Mouse (Mus musculus): Measurements from ENCODE around the gene Guk1. TPM values are rescaled to one million over a fixed set of nuclear protein-coding genes. Genes with fewer than 3 reads are reported as not detected.

Gene Guk1
- total and polyA plus RNA-seq, 3 experiments: 97.5 to 120 (median 113) TPM

DNA sequence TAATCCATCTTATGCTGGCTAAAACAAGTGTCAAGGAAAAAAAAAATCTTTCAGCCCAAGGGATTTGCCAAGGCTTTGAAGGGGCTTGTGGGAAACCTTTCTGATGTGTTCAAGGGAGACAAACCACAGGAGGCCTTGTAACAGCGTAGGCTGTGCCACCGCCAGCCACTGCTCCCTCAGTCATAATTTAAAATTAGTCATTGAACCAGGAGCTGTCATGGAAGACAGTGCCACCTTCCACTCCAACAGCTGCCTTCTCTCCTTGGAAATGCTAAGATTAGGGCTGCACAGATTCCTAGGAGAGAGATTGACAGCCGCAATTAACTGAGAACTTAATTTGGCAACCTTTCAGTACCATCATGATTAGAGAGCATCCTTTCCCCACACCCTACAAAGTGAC is 42.7 kb downstream of the Guk1 start:
- Histone ChIP-seq H3K27ac (no peak overlapping the region), H3K4me3 (no peak overlapping the region), H3K79me2 (replicated peaks; ENCODE audit: control insufficient read depth, insufficient read depth, low read length) (no peaks in the 10 kb centered on the region), H3K27me3 (ENCODE audit: control insufficient read depth, insufficient read depth, low read length) (no peaks in the 10 kb centered on the region), H3K9ac (ENCODE audit: low read depth, low read length) (no peak overlapping the region), H3K36me3 (ENCODE audit: control insufficient read depth, insufficient read depth, low read length) (no peaks in the 10 kb centered on the region), H3K4me1 (ENCODE audit: control insufficient read depth, insufficient read depth, low read length) (no peaks in the 10 kb centered on the region)
- DNase-seq: no peak
- 77% methylated on average over 3 of the region's 3 CpGs for WGBS
- intact Hi-C loops (cut with DNase I): no loop called here
- TF ChIP-seq CTCF (IDR thresholded peaks at IDR 0.05) (no peak), EP300 (IDR thresholded peaks at IDR 0.05; ENCODE audit: insufficient read depth, low read depth, low read length) (no peak), POLR2A (IDR thresholded peaks at IDR 0.05; ENCODE audit: insufficient read depth, low read depth, low read length) (no peak)

- TF ChIP-seq POLR2A (IDR thresholded peaks at IDR 0.05; ENCODE audit: insufficient read depth, low read depth, low read length) (no peak), EP300 (IDR thresholded peaks at IDR 0.05; ENCODE audit: insufficient read depth, low read depth, low read length) (no peak), CTCF (IDR thresholded peaks at IDR 0.05) (no peak)
- Histone ChIP-seq H3K4me1 (ENCODE audit: control insufficient read depth, insufficient read depth, low read length) (peaks cover 2% of the 10 kb centered on the region; the same call in 1 of the 2 replicates), H3K9ac (ENCODE audit: low read depth, low read length) (no peak overlapping the region), H3K27me3 (ENCODE audit: control insufficient read depth, insufficient read depth, low read length) (no peaks in the 10 kb centered on the region), H3K36me3 (ENCODE audit: control insufficient read depth, insufficient read depth, low read length) (no peaks in the 10 kb centered on the region), H3K4me3 (no peak overlapping the region), H3K27ac (no peak overlapping the region), H3K79me2 (replicated peaks; ENCODE audit: control insufficient read depth, insufficient read depth, low read length) (no peaks in the 10 kb centered on the region; the same call in 1 of the 2 replicates)
- WGBS: 81% methylated on average over 5 of the region's 5 CpGs
- intact Hi-C loops (cut with DNase I): no loop called here
- no peak for DNase-seq
Observed at GRCm38 (mm10) chr11:59142962-59143361, 49.0 kb downstream of the Guk1 start.

DNA sequence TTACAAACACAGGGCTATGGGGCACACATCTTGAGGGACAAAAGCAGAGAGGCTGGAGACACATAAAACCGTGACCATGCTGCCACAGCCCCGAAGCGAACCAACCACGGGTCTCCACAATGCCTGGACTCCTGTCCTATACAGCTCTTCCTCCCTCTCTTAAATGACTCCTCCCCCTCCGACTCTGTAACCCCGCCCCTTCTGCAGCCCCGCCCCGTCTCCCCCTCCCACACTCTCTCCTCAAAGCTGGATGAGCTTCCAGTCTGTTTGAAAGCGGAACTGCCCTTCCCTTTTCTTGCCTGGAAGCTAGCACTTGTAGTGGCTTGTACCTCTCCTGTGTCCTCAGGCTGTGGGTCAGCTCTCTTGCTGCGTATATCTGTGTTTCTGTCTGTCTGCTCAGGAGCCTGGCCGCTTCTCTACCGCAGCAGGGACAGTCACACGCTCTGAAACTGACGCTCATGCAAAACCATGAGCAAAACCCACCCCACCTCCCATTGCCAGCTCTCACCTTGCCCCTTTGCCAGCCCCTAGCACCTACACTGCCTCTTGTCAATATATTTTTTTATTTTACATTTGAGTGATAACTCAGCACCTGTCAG is 50.1 kb downstream of the Guk1 start:
- no peaks in the 10 kb centered on the region for H3K36me3 ChIP-seq (ENCODE audit: control insufficient read depth, insufficient read depth, low read length)
- no peak for DNase-seq
- 11% methylated on average over 14 of the region's 14 CpGs for WGBS
- H3K4me1 ChIP-seq (ENCODE audit: control insufficient read depth, insufficient read depth, low read length): peaks cover 2% of the 10 kb centered on the region; the same call in 1 of the 2 replicates
- H3K27me3 ChIP-seq (ENCODE audit: control insufficient read depth, insufficient read depth, low read length): no peaks in the 10 kb centered on the region
- TF ChIP-seq POLR2A (IDR thresholded peaks at IDR 0.05; ENCODE audit: insufficient read depth, low read depth, low read length): peak; percentile 31; the same call in 1 of the 2 replicates
- no peak for TF ChIP-seq CTCF (IDR thresholded peaks at IDR 0.05)
- no peak for TF ChIP-seq EP300 (IDR thresholded peaks at IDR 0.05; ENCODE audit: insufficient read depth, low read depth, low read length)
- H3K9ac ChIP-seq (ENCODE audit: low read depth, low read length): 0 out of 2 replicates have a peak overlapping the region, but pooled peaks have one; percentile 2
- intact Hi-C loops (cut with DNase I): no loop called here
- H3K4me3 ChIP-seq: no peak overlapping the region
- no peak overlapping the region; the same call in 1 of the 2 replicates for H3K27ac ChIP-seq
- no peaks in the 10 kb centered on the region; the same call in 1 of the 2 replicates for H3K79me2 ChIP-seq (replicated peaks; ENCODE audit: control insufficient read depth, insufficient read depth, low read length)

- H3K79me2 ChIP-seq (replicated peaks; ENCODE audit: control insufficient read depth, insufficient read depth, low read length): no peaks in the 10 kb centered on the region; the same call in 1 of the 2 replicates
- peaks cover 2% of the 10 kb centered on the region; the same call in 1 of the 2 replicates for H3K4me1 ChIP-seq (ENCODE audit: control insufficient read depth, insufficient read depth, low read length)
- peak overlapping the region; percentile 86 for H3K9ac ChIP-seq (ENCODE audit: low read depth, low read length)
- TF ChIP-seq EP300 (IDR thresholded peaks at IDR 0.05; ENCODE audit: insufficient read depth, low read depth, low read length) (no peak), POLR2A (IDR thresholded peaks at IDR 0.05; ENCODE audit: insufficient read depth, low read depth, low read length) (peak; percentile 94), CTCF (IDR thresholded peaks at IDR 0.05) (no peak)
- peaks cover 9% of the 10 kb centered on the region; the same call in 1 of the 2 replicates for H3K27me3 ChIP-seq (ENCODE audit: control insufficient read depth, insufficient read depth, low read length)
- WGBS: 45% methylated on average over 19 of the region's 19 CpGs
- peak; percentile 56 to 60 for DNase-seq
- H3K27ac ChIP-seq: peak overlapping the region; percentile 97
- peak overlapping the region; percentile 58 for H3K4me3 ChIP-seq
- intact Hi-C loops (cut with DNase I): no loop called here
- H3K36me3 ChIP-seq (ENCODE audit: control insufficient read depth, insufficient read depth, low read length): no peaks in the 10 kb centered on the region
Observed at GRCm38 (mm10) chr11:59138537-59139486, 53.2 kb downstream of the Guk1 start.

DNA sequence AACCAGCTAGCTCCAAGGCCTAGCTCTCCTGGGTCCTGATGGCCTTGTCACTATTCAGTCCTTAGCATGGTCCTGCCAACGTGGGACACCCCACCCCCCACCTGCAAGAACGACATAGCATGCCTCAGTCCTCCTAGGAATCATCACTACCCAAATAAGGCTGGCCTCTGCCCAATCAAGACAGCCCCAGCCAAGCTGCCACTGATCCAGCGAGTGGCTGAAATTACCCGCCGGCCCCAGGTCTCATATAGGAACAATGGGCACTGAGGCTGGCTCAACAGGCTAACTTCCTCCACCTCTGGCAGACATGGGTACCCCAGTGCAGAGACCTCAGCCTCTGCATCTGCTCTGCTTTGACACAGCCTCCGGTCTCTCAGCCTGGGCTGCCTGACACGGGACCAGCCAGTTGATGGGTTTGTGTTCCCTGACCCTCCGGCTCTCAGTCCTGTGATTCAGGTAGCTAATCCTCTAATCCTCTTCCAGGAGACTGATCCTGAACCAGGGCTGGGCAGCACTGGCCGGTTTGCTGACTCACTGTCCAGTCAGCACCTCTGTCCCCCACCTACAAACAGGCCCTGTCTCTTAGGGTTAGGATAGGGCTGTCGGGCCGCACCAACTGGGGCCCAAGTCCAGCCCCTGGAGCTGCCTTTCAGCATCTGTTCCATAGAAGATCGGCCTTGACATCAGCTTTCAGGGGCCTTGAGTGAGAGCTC is 54.9 kb downstream of the Guk1 start:
- peaks cover 2% of the 10 kb centered on the region; the same call in 1 of the 2 replicates for H3K4me1 ChIP-seq (ENCODE audit: control insufficient read depth, insufficient read depth, low read length)

More for the DNA sequence above, 54.9 kb downstream of the Guk1 start:
- Histone ChIP-seq H3K36me3 (ENCODE audit: control insufficient read depth, insufficient read depth, low read length) (0 out of 2 replicates have a peak, but pooled peaks cover 3% of the 10 kb centered on the region), H3K4me3 (peak overlapping the region; percentile 58), H3K9ac (ENCODE audit: low read depth, low read length) (peak overlapping the region; percentile 22), H3K27me3 (ENCODE audit: control insufficient read depth, insufficient read depth, low read length) (peaks cover 9% of the 10 kb centered on the region; the same call in 1 of the 2 replicates), H3K79me2 (replicated peaks; ENCODE audit: control insufficient read depth, insufficient read depth, low read length) (no peaks in the 10 kb centered on the region; the same call in none of the 2 replicates), H3K27ac (peak overlapping the region; percentile 97)
- peak in 1 of 2 experiments; percentile 36 for DNase-seq
- TF ChIP-seq CTCF (IDR thresholded peaks at IDR 0.05) (no peak), EP300 (IDR thresholded peaks at IDR 0.05; ENCODE audit: insufficient read depth, low read depth, low read length) (no peak), POLR2A (IDR thresholded peaks at IDR 0.05; ENCODE audit: insufficient read depth, low read depth, low read length) (no peak; the same call in 1 of the 2 replicates)
- WGBS: 54% methylated on average over 12 of the region's 12 CpGs
- intact Hi-C loops (cut with DNase I): no loop called here

Measured in heart, adult 2 months (tissue).